Mouse (Mus musculus) forebrain, postnatal 0 days (tissue): ENCODE results near the gene Aym1. TPM values are rescaled to one million over a fixed set of nuclear protein-coding genes. Genes with fewer than 3 reads are reported as not detected.
A peak's percentile ranks its signal among the peaks of the same experiment; 100 is the strongest.
"Not testable (repeated sequence)": the region's sequence is repeated elsewhere in the genome, so short reads cannot be mapped to it uniquely, and the experiment has no call there.

Experiments
- ATAC-seq: fragments of 200-750 bp; cut with Nextera tagmentation; 2 replicates; pipeline ENCODE4 v1.8.0; 2017; ENCODE audit warnings: mild to moderate bottlenecking, moderate library complexity
- DNase-seq: peaks from one replicate; pipeline ENCODE4 v3.0.0-alpha.2; 2015
- H3K27ac ChIP-seq: fragments of 300-500 bp; sonication (generic); 2 replicates; pipeline ENCODE4 v1.5.1; 2014; ENCODE audit warnings: low read depth, mild to moderate bottlenecking, antibody characterized with exemption, low read length, moderate library complexity, mixed read lengths
- H3K27me3 ChIP-seq: fragments of 300-500 bp; sonication (generic); 2 replicates; pipeline ENCODE4 v1.6.1; 2014; ENCODE audit warnings: mild to moderate bottlenecking, low read length, mixed read lengths; ENCODE audit not compliant: insufficient read depth
- H3K36me3 ChIP-seq: fragments of 300-500 bp; sonication (generic); 2 replicates; pipeline ENCODE4 v1.6.1; 2014; ENCODE audit warnings: mild to moderate bottlenecking, moderate library complexity; ENCODE audit not compliant: insufficient read depth
- H3K4me1 ChIP-seq: fragments of 300-500 bp; sonication (generic); 2 replicates; pipeline ENCODE4 v1.6.1; 2014; ENCODE audit warnings: antibody characterized with exemption; ENCODE audit not compliant: insufficient read depth
- H3K4me2 ChIP-seq: fragments of 300-500 bp; sonication (generic); 2 replicates; pipeline ENCODE4 v1.6.1; 2014; ENCODE audit warnings: low read depth, mild to moderate bottlenecking, moderate library complexity
- H3K4me3 ChIP-seq: fragments of 300-500 bp; sonication (generic); 2 replicates; pipeline ENCODE4 v1.5.1; 2014; ENCODE audit warnings: low read depth, low read length, mixed read lengths
- H3K9ac ChIP-seq: fragments of 300-500 bp; sonication (generic); 2 replicates; pipeline ENCODE4 v1.6.1; 2014; ENCODE audit warnings: mild to moderate bottlenecking
- H3K9me3 ChIP-seq: fragments of 300-500 bp; sonication (generic); 2 replicates; pipeline ENCODE4 v1.6.1; 2016; ENCODE audit warnings: low read length
- CTCF ChIP-seq: sonication (generic); IDR thresholded peaks from 2 replicates; pipeline ENCODE4 v1.5.1; 2016; ENCODE audit warnings: antibody characterized with exemption, control low read depth, low read depth
- WGBS: fragments of 180-500 bp; shearing (Covaris S2); extraction: QIAGEN DNeasy Blood & Tissue Kit; methylation state at CpG from one replicate; pipeline ENCODE4 v1.1.7; 2014; 5-methylcytosine and 5-hydroxymethylcytosine counted together
- polyA plus RNA-seq: library from polyadenylated mRNA; unstranded; fragments of >200 nt; fragmentation: Nextera tagmentation; extraction: Ambion mirVana; gene quantifications from 2 replicates; pipeline ENCODE4 v1.2.1, GENCODE M21; 2015
- total RNA-seq: library from RNA; depleted of rRNA; stranded (reverse); fragments of >200 nt; gene quantifications from 2 replicates; pipeline ENCODE4 v1.2.3, GENCODE M21; 2014

The Aym1 gene
- total and polyA plus RNA-seq, 2 experiments from 2014 or later = not detected

- no peak overlapping the region; the same call in 1 of the 2 replicates for H3K4me2 ChIP-seq
- no peaks in the 10 kb centered on the region for H3K9me3 ChIP-seq
- no peak for DNase-seq
- no peak overlapping the region for H3K27ac ChIP-seq
- no peak for TF ChIP-seq CTCF
- no peaks in the 10 kb centered on the region for H3K36me3 ChIP-seq
- H3K27me3 ChIP-seq = peaks cover 13% of the 10 kb centered on the region
- ATAC-seq = no peak
- no peaks in the 10 kb centered on the region for H3K4me1 ChIP-seq
- WGBS = 41% methylated on average over 16 of the region's 16 CpGs
- no peak overlapping the region for H3K9ac ChIP-seq
- no peak overlapping the region for H3K4me3 ChIP-seq
Measured at GRCm38 (mm10) chr5:113344635-113345386, 12.3 kb upstream of the Aym1 start.

- no peak for DNase-seq
- no peak for ATAC-seq
- Histone ChIP-seq H3K4me2 (no peak overlapping the region), H3K9ac (no peak overlapping the region), H3K27ac (no peak overlapping the region), H3K36me3 (no peaks in the 10 kb centered on the region), H3K9me3 (no peaks in the 10 kb centered on the region), H3K4me3 (no peak overlapping the region), H3K4me1 (no peaks in the 10 kb centered on the region), H3K27me3 (peaks cover 13% of the 10 kb centered on the region)
- TF ChIP-seq CTCF = no peak
- WGBS = 9% methylated on average over 11 of the region's 11 CpGs
Measured at GRCm38 (mm10) chr5:113345781-113346180, 11.3 kb upstream of the Aym1 start.

- H3K4me2 ChIP-seq, ATAC-seq, H3K4me3 ChIP-seq, H3K9me3 ChIP-seq, H3K9ac ChIP-seq, H3K27ac ChIP-seq, DNase-seq, H3K4me1 ChIP-seq, H3K36me3 ChIP-seq: not testable (repeated sequence)
- peaks cover 13% of the 10 kb centered on the region for H3K27me3 ChIP-seq
- WGBS = 55% methylated on average over 6 of the region's 6 CpGs
Measured at GRCm38 (mm10) chr5:113346651-113347050, 10.4 kb upstream of the Aym1 start.

DNA sequence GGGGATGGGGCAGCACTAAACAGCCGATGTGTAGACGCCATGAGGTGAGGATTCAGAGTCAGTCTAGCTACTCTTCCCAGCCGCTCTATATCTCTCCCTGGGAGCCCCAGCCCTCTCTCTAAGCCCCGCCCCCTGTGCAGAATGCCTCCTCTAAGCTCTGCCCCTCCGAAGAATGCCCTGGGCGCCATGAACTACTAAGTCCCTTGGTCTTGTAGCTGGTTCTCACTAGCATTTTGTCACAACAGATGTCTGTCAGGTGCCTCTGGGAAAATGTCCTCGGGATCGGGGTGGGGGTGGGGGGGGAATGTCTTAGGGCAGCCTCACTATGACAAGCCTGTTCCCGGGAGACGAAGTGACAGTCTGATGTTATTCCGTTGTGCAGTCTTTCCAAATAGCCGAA lies 9.5 kb upstream of the Aym1 start:
- Histone ChIP-seq H3K4me3 (no peak overlapping the region), H3K4me1 (peaks cover 10% of the 10 kb centered on the region; the same call in 1 of the 2 replicates), H3K36me3 (no peaks in the 10 kb centered on the region), H3K27ac (no peak overlapping the region), H3K4me2 (0 out of 2 replicates have a peak overlapping the region, but pooled peaks have one; percentile 15), H3K9me3 (no peaks in the 10 kb centered on the region), H3K9ac (no peak overlapping the region), H3K27me3 (peaks cover 13% of the 10 kb centered on the region)
- no peak for ATAC-seq
- no peak for DNase-seq
- no peak for TF ChIP-seq CTCF
- 33% methylated on average over 12 of the region's 12 CpGs for WGBS

DNA sequence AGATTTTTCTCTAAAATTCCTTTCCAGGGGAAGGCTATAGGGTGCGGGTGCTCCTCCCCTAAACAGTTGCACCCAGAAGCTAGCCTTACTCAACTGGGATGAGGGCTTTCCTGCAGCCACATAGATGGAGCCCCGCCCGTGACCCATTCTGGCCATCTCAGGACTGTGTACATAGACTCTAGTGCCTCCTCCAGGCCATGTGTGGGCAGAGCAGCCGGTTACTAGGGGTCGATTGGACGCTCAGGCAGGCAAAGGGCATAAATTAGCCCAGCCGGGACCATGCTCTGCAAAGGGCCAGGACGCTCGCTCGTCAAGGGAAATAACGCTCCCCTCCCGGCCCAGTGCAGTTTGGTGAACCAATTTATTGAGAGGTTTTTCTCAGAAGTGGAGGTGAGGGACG lies 8.5 kb upstream of the Aym1 start:
- Histone ChIP-seq H3K27ac (no peak overlapping the region), H3K4me2 (no peak overlapping the region), H3K27me3 (peaks cover 13% of the 10 kb centered on the region), H3K9ac (no peak overlapping the region), H3K36me3 (no peaks in the 10 kb centered on the region), H3K9me3 (no peaks in the 10 kb centered on the region), H3K4me1 (peaks cover 10% of the 10 kb centered on the region; the same call in 1 of the 2 replicates), H3K4me3 (no peak overlapping the region)
- peak; percentile 48 for TF ChIP-seq CTCF
- no peak for DNase-seq
- ATAC-seq = 0 out of 2 replicates have a peak, but pooled peaks have one; percentile 24
- WGBS = 22% methylated on average over 13 of the region's 13 CpGs

DNA sequence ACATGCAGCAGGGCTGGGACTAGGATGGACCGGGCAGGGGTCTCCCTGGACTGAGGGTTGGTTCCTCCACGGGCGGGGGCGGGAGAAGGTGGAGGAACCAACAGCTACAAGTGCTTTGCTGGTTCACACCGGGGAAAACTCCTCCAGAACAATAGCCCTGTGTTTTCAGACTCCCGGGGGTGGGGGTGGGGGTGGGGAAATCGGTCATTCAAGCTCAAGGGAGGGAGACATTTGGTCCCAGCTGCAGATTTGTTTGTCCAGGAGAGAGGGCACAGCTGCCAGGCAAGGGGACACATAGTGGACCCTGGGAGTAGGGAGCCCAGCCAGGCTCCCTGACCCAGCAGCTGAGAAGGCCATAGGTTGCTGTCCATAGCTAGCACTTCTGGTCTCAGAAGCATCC lies 7.9 kb upstream of the Aym1 start:
- Histone ChIP-seq H3K9ac (no peak overlapping the region), H3K27me3 (peaks cover 13% of the 10 kb centered on the region), H3K27ac (no peak overlapping the region), H3K36me3 (no peaks in the 10 kb centered on the region), H3K4me3 (no peak overlapping the region), H3K4me2 (no peak overlapping the region), H3K4me1 (peaks cover 10% of the 10 kb centered on the region; the same call in 1 of the 2 replicates), H3K9me3 (no peaks in the 10 kb centered on the region)
- WGBS = 5% methylated on average over 7 of the region's 7 CpGs
- no peak for TF ChIP-seq CTCF
- no peak for DNase-seq
- no peak for ATAC-seq

- Histone ChIP-seq H3K4me2 (no peak overlapping the region), H3K36me3 (no peaks in the 10 kb centered on the region), H3K4me3 (no peak overlapping the region), H3K9me3 (no peaks in the 10 kb centered on the region), H3K27ac (no peak overlapping the region), H3K4me1 (peaks cover 10% of the 10 kb centered on the region; the same call in 1 of the 2 replicates), H3K9ac (no peak overlapping the region), H3K27me3 (peaks cover 13% of the 10 kb centered on the region)
- WGBS = 3% methylated on average over 7 of the region's 7 CpGs
- DNase-seq (peak; percentile 56), ATAC-seq (no peak)
- no peak for TF ChIP-seq CTCF
Measured at GRCm38 (mm10) chr5:113349810-113350209, 7.3 kb upstream of the Aym1 start.
